Mouse (Mus musculus): ENCODE results near the gene Prune2. TPM values are rescaled to one million over a fixed set of nuclear protein-coding genes. Genes with fewer than 3 reads are reported as not detected.

The Prune2 gene
- polyA plus RNA-seq, 1 experiment: 0.84 TPM

GRCm38 (mm10) chr19:16950664-16951363 is 5.1 kb upstream of the Prune2 start:
- H3K4me3 ChIP-seq (ENCODE audit: control insufficient read depth, insufficient read depth, low read length): no peak overlapping the region
- H3K4me1 ChIP-seq (replicated peaks; ENCODE audit: control insufficient read depth, insufficient read depth, low read length): no peaks in the 10 kb centered on the region
- no peak for TF ChIP-seq CTCF (IDR thresholded peaks at IDR 0.05; ENCODE audit: borderline replicate concordance, control insufficient read depth, extremely low read depth, insufficient read depth, low read length, poor library complexity)
- no peak for TF ChIP-seq POLR2A (IDR thresholded peaks at IDR 0.05; ENCODE audit: control insufficient read depth, extremely low read depth, insufficient read depth, low read length, poor library complexity)
- DNase-seq: no peak
- H3K36me3 ChIP-seq (ENCODE audit: control insufficient read depth, insufficient read depth, low read length): no peaks in the 10 kb centered on the region
- WGBS: 65% methylated on average over 8 of the region's 8 CpGs
- no peaks in the 10 kb centered on the region for H3K27me3 ChIP-seq (ENCODE audit: control insufficient read depth, insufficient read depth, low read length)
- no peak overlapping the region for H3K27ac ChIP-seq (ENCODE audit: control insufficient read depth, insufficient read depth, low read length)

GRCm38 (mm10) chr19:16954736-16955135 is 1.2 kb upstream of the Prune2 start:
- H3K27me3 ChIP-seq (ENCODE audit: control insufficient read depth, insufficient read depth, low read length): no peaks in the 10 kb centered on the region; the same call in 1 of the 2 replicates
- 86% methylated on average over 6 of the region's 6 CpGs for WGBS
- H3K4me3 ChIP-seq (ENCODE audit: control insufficient read depth, insufficient read depth, low read length): no peak overlapping the region
- no peaks in the 10 kb centered on the region for H3K36me3 ChIP-seq (ENCODE audit: control insufficient read depth, insufficient read depth, low read length)
- no peak for DNase-seq
- H3K4me1 ChIP-seq (replicated peaks; ENCODE audit: control insufficient read depth, insufficient read depth, low read length): no peaks in the 10 kb centered on the region
- H3K27ac ChIP-seq (ENCODE audit: control insufficient read depth, insufficient read depth, low read length): no peak overlapping the region
- TF ChIP-seq CTCF (IDR thresholded peaks at IDR 0.05; ENCODE audit: borderline replicate concordance, control insufficient read depth, extremely low read depth, insufficient read depth, low read length, poor library complexity) (no peak), POLR2A (IDR thresholded peaks at IDR 0.05; ENCODE audit: control insufficient read depth, extremely low read depth, insufficient read depth, low read length, poor library complexity) (no peak)

GRCm38 (mm10) chr19:16955231-16955612 is 696 bp upstream of the Prune2 start:
- Histone ChIP-seq H3K27me3 (ENCODE audit: control insufficient read depth, insufficient read depth, low read length) (no peaks in the 10 kb centered on the region; the same call in 1 of the 2 replicates), H3K4me1 (replicated peaks; ENCODE audit: control insufficient read depth, insufficient read depth, low read length) (no peaks in the 10 kb centered on the region), H3K36me3 (ENCODE audit: control insufficient read depth, insufficient read depth, low read length) (no peaks in the 10 kb centered on the region), H3K4me3 (ENCODE audit: control insufficient read depth, insufficient read depth, low read length) (no peak overlapping the region), H3K27ac (ENCODE audit: control insufficient read depth, insufficient read depth, low read length) (no peak overlapping the region)
- TF ChIP-seq CTCF (IDR thresholded peaks at IDR 0.05; ENCODE audit: borderline replicate concordance, control insufficient read depth, extremely low read depth, insufficient read depth, low read length, poor library complexity) (no peak), POLR2A (IDR thresholded peaks at IDR 0.05; ENCODE audit: control insufficient read depth, extremely low read depth, insufficient read depth, low read length, poor library complexity) (no peak)
- WGBS: 65% methylated on average over 9 of the region's 9 CpGs
- DNase-seq: no peak

- TF ChIP-seq CTCF (IDR thresholded peaks at IDR 0.05; ENCODE audit: borderline replicate concordance, control insufficient read depth, extremely low read depth, insufficient read depth, low read length, poor library complexity) (no peak), POLR2A (IDR thresholded peaks at IDR 0.05; ENCODE audit: control insufficient read depth, extremely low read depth, insufficient read depth, low read length, poor library complexity) (no peak)
- H3K4me1 ChIP-seq (replicated peaks; ENCODE audit: control insufficient read depth, insufficient read depth, low read length): no peaks in the 10 kb centered on the region
- WGBS: 6% methylated on average over 7 of the region's 7 CpGs
- no peak overlapping the region for H3K27ac ChIP-seq (ENCODE audit: control insufficient read depth, insufficient read depth, low read length)
- no peak overlapping the region for H3K4me3 ChIP-seq (ENCODE audit: control insufficient read depth, insufficient read depth, low read length)
- no peaks in the 10 kb centered on the region for H3K36me3 ChIP-seq (ENCODE audit: control insufficient read depth, insufficient read depth, low read length)
- no peaks in the 10 kb centered on the region; the same call in 1 of the 2 replicates for H3K27me3 ChIP-seq (ENCODE audit: control insufficient read depth, insufficient read depth, low read length)
- no peak for DNase-seq
Observed at GRCm38 (mm10) chr19:16956319-16956718, 401 bp downstream of the Prune2 start.

- no peak for DNase-seq
- no peak for TF ChIP-seq POLR2A (IDR thresholded peaks at IDR 0.05; ENCODE audit: control insufficient read depth, extremely low read depth, insufficient read depth, low read length, poor library complexity)
- no peak for TF ChIP-seq CTCF (IDR thresholded peaks at IDR 0.05; ENCODE audit: borderline replicate concordance, control insufficient read depth, extremely low read depth, insufficient read depth, low read length, poor library complexity)
- WGBS: 97% methylated on average over 4 of the region's 4 CpGs
- Histone ChIP-seq H3K27me3 (ENCODE audit: control insufficient read depth, insufficient read depth, low read length) (no peaks in the 10 kb centered on the region; the same call in 1 of the 2 replicates), H3K36me3 (ENCODE audit: control insufficient read depth, insufficient read depth, low read length) (no peaks in the 10 kb centered on the region), H3K27ac (ENCODE audit: control insufficient read depth, insufficient read depth, low read length) (no peak overlapping the region), H3K4me3 (ENCODE audit: control insufficient read depth, insufficient read depth, low read length) (no peak overlapping the region), H3K4me1 (replicated peaks; ENCODE audit: control insufficient read depth, insufficient read depth, low read length) (no peaks in the 10 kb centered on the region)
Observed at GRCm38 (mm10) chr19:16959051-16959450, 3.1 kb downstream of the Prune2 start.

- no peak for TF ChIP-seq POLR2A (IDR thresholded peaks at IDR 0.05; ENCODE audit: control insufficient read depth, extremely low read depth, insufficient read depth, low read length, poor library complexity)
- TF ChIP-seq CTCF (IDR thresholded peaks at IDR 0.05; ENCODE audit: borderline replicate concordance, control insufficient read depth, extremely low read depth, insufficient read depth, low read length, poor library complexity): no peak
- no peaks in the 10 kb centered on the region for H3K4me1 ChIP-seq (replicated peaks; ENCODE audit: control insufficient read depth, insufficient read depth, low read length)
- H3K36me3 ChIP-seq (ENCODE audit: control insufficient read depth, insufficient read depth, low read length): no peaks in the 10 kb centered on the region
- 80% methylated on average over 8 of the region's 8 CpGs for WGBS
- no peak for DNase-seq
- no peak overlapping the region for H3K27ac ChIP-seq (ENCODE audit: control insufficient read depth, insufficient read depth, low read length)
- no peak overlapping the region for H3K4me3 ChIP-seq (ENCODE audit: control insufficient read depth, insufficient read depth, low read length)
- no peaks in the 10 kb centered on the region; the same call in 1 of the 2 replicates for H3K27me3 ChIP-seq (ENCODE audit: control insufficient read depth, insufficient read depth, low read length)
Observed at GRCm38 (mm10) chr19:16959551-16959950, 3.6 kb downstream of the Prune2 start.

All from thymus, adult 2 months (tissue).